Mouse (Mus musculus) embryonic fibroblast, embryonic 13.5 days (primary cell): ENCODE data around the gene Fosl1.

Source experiments
- CTCF ChIP-seq: IDR thresholded peaks from 2 replicates; pipeline ENCODE4 v1.5.1; 2011; ENCODE audit warnings: mild to moderate bottlenecking, control low read depth, low read length, moderate library complexity, borderline replicate concordance; ENCODE audit not compliant: insufficient read depth
- POLR2A ChIP-seq: IDR thresholded peaks from 2 replicates; pipeline ENCODE4 v1.6.1; 2011; ENCODE audit warnings: low read depth, mild to moderate bottlenecking, control low read depth, low read length, moderate library complexity

- TF ChIP-seq POLR2A (no peak), CTCF (no peak)
These were observed 21.0 kb downstream of the Fosl1 start, which contains the start of gene Ctsw for GRCm38 (mm10) chr19:5468374-5468773.
